Mouse (Mus musculus) heart, embryonic 12.5 days (tissue): ENCODE results near the gene Bcas3. TPM values are rescaled to one million over a fixed set of nuclear protein-coding genes. Genes with fewer than 3 reads are reported as not detected.

Source experiments
- ATAC-seq: fragments of 200-750 bp; cut with Nextera tagmentation; 2 replicates; pipeline ENCODE4 v1.8.0; 2017; ENCODE audit warnings: moderate TSS enrichment, moderate library complexity; ENCODE audit not compliant: insufficient number of reproducible peaks, low FRiP score
- H3K27ac ChIP-seq: fragments of 300-500 bp; sonication (generic); 2 replicates; pipeline ENCODE4 v1.5.1; 2016; ENCODE audit warnings: mild to moderate bottlenecking, moderate library complexity; ENCODE audit not compliant: poor library complexity, severe bottlenecking
- H3K27me3 ChIP-seq: fragments of 300-500 bp; sonication (generic); replicated peaks from 2 replicates; pipeline ENCODE4 v1.6.1; 2016; ENCODE audit warnings: mild to moderate bottlenecking, moderate library complexity
- H3K36me3 ChIP-seq: fragments of 300-500 bp; sonication (generic); 2 replicates; pipeline ENCODE4 v1.6.1; 2016; ENCODE audit warnings: mild to moderate bottlenecking, moderate library complexity
- H3K4me1 ChIP-seq: fragments of 300-500 bp; sonication (generic); replicated peaks from 2 replicates; pipeline ENCODE4 v1.6.1; 2016; ENCODE audit warnings: mild to moderate bottlenecking
- H3K4me2 ChIP-seq: fragments of 300-500 bp; sonication (generic); 2 replicates; pipeline ENCODE4 v1.6.1; 2016; ENCODE audit warnings: mild to moderate bottlenecking, moderate library complexity
- H3K4me3 ChIP-seq: fragments of 300-500 bp; sonication (generic); 2 replicates; pipeline ENCODE4 v1.5.1; 2016; ENCODE audit warnings: mild to moderate bottlenecking
- H3K9ac ChIP-seq: fragments of 300-500 bp; sonication (generic); 2 replicates; pipeline ENCODE4 v1.6.1; 2016; ENCODE audit warnings: mild to moderate bottlenecking, moderate library complexity
- H3K9me3 ChIP-seq: fragments of 300-500 bp; sonication (generic); replicated peaks from 2 replicates; pipeline ENCODE4 v1.6.1; 2016; ENCODE audit warnings: mild to moderate bottlenecking, moderate library complexity
- WGBS: fragments of 180-500 bp; shearing (Covaris S2); methylation state at CpG from one replicate; pipeline ENCODE4 v1.1.7; 2016; 5-methylcytosine and 5-hydroxymethylcytosine counted together
- polyA plus RNA-seq: library from polyadenylated mRNA; unstranded; fragments of >200 nt; fragmentation: Nextera tagmentation; extraction: Ambion mirVana; gene quantifications from 2 replicates; pipeline ENCODE4 v1.2.1, GENCODE M21; 2016

Gene Bcas3
- polyA plus RNA-seq, 1 experiment from 2014 or later, result 16.1 TPM

DNA sequence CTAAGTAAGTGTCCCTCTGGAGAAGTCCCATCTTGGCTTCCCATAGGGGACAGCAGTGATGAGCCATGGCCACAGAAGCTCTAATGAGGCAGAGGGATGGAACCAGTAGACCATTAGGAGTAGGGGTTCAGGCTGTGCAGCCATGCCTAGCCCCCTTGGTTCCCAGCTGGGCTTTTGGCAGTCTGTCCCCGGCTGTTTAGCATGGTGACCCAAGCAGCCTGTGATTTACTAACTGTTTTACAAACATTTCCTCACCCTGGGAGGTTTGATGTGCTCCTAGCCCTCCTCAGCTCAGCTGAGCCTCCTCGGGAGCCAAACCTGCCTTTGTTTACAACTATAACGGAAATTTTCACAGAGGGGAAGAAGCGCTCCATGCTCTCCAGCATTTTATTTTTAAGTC is 322.3 kb downstream of the Bcas3 start:
- ATAC-seq, result no peak
- peaks cover 23% of the 10 kb centered on the region; the same call in 1 of the 2 replicates for H3K27me3 ChIP-seq
- no peak overlapping the region for H3K4me3 ChIP-seq
- H3K36me3 ChIP-seq, result no peaks in the 10 kb centered on the region
- no peak overlapping the region for H3K27ac ChIP-seq
- no peaks in the 10 kb centered on the region for H3K9me3 ChIP-seq
- 47% methylated on average over 4 of the region's 4 CpGs for WGBS
- H3K4me1 ChIP-seq, result peaks cover 5% of the 10 kb centered on the region
- H3K9ac ChIP-seq, result no peak overlapping the region
- H3K4me2 ChIP-seq, result no peak overlapping the region

DNA sequence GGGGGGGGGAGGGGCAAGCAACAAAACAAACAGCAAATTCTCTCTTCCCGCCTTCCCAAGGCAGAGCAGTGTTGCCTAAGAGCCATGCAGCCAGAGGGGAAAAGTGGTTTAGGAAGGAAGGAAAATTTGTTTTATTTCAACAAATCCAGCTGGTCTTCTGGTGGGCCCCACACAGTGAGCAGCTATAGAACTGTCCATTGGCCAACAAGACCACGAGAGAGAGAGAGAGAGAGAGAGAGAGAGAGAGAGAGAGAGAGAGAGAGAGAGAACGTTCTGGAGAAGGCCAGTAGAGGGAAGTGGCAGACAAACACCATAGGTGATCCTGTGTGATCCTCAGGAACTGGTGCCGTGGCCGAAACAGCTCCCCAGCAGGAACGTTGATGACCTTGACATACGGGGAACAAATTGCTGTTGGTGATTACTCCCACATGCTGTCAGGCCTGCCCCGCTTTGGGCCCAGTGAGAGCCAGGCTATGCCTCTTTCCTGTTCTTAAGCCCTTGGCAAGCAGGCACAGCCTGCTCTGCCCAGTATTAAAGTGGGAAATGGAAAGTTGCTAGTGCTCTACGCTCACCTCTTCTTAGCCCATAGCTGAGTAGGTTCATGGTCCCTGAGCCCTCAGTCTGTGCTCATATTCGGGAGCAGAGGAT is 323.5 kb downstream of the Bcas3 start:
- Histone ChIP-seq H3K4me1 (peaks cover 5% of the 10 kb centered on the region), H3K9me3 (no peaks in the 10 kb centered on the region), H3K36me3 (no peaks in the 10 kb centered on the region), H3K4me2 (no peak overlapping the region), H3K4me3 (no peak overlapping the region), H3K27me3 (peaks cover 25% of the 10 kb centered on the region; the same call in 1 of the 2 replicates), H3K9ac (no peak overlapping the region), H3K27ac (no peak overlapping the region)
- ATAC-seq, result no peak
- 43% methylated on average over 10 of the region's 10 CpGs for WGBS

- H3K4me1 ChIP-seq, result peaks cover 5% of the 10 kb centered on the region
- peaks cover 18% of the 10 kb centered on the region; the same call in 1 of the 2 replicates for H3K27me3 ChIP-seq
- H3K4me3 ChIP-seq, result no peak overlapping the region
- H3K27ac ChIP-seq, result no peak overlapping the region
- H3K4me2 ChIP-seq, result no peak overlapping the region
- ATAC-seq, result no peak
- 83% methylated on average over 5 of the region's 5 CpGs for WGBS
- no peak overlapping the region for H3K9ac ChIP-seq
- H3K36me3 ChIP-seq, result no peaks in the 10 kb centered on the region
- no peaks in the 10 kb centered on the region for H3K9me3 ChIP-seq
Measured at GRCm38 (mm10) chr11:85678666-85679065, 325.7 kb downstream of the Bcas3 start.

GRCm38 (mm10) chr11:85681580-85682419 is 328.8 kb downstream of the Bcas3 start:
- H3K9me3 ChIP-seq, result no peaks in the 10 kb centered on the region
- H3K36me3 ChIP-seq, result no peaks in the 10 kb centered on the region
- H3K9ac ChIP-seq, result no peak overlapping the region
- ATAC-seq, result no peak
- 77% methylated on average over 11 of the region's 11 CpGs for WGBS
- H3K4me1 ChIP-seq, result peaks cover 1% of the 10 kb centered on the region; the same call in 1 of the 2 replicates
- no peak overlapping the region for H3K4me3 ChIP-seq
- no peak overlapping the region for H3K27ac ChIP-seq
- no peak overlapping the region for H3K4me2 ChIP-seq
- peaks cover 14% of the 10 kb centered on the region; the same call in 1 of the 2 replicates for H3K27me3 ChIP-seq

DNA sequence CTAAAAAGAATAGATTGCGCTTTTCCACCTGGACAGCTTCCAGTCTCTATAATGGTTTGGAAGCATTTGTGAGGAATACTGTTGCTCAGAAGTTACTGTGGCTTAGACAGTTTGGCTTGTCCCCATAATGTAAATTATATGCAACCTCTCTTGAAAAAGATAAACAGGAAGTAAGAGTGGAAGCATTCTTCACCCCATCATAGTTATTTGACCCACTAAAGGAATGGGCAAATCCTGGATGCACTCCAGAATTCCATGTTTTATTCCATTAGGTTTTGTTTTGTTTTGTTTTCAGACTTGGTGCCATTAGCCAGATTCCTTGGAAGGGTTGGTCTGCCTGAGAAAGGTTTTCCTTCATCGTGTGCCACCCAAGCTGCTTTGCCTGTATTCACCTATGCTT is 332.0 kb downstream of the Bcas3 start:
- WGBS, result 85% methylated on average over 2 of the region's 2 CpGs

GRCm38 (mm10) chr11:85687816-85688439 is 335.0 kb downstream of the Bcas3 start:
- Histone ChIP-seq H3K36me3 (no peaks in the 10 kb centered on the region), H3K9ac (no peak overlapping the region), H3K9me3 (no peaks in the 10 kb centered on the region), H3K27ac (no peak overlapping the region), H3K4me3 (no peak overlapping the region), H3K4me2 (peak overlapping the region; percentile 19; the same call in 1 of the 2 replicates), H3K27me3 (peaks cover 8% of the 10 kb centered on the region; the same call in 1 of the 2 replicates), H3K4me1 (peaks cover 22% of the 10 kb centered on the region)
- ATAC-seq, result no peak
- WGBS, result 11% methylated on average over 8 of the region's 8 CpGs

More for the DNA sequence above, 332.0 kb downstream of the Bcas3 start:
- H3K27ac ChIP-seq, result no peak overlapping the region
- no peak overlapping the region for H3K9ac ChIP-seq
- no peaks in the 10 kb centered on the region for H3K9me3 ChIP-seq
- no peaks in the 10 kb centered on the region for H3K36me3 ChIP-seq
- no peak for ATAC-seq
- no peak overlapping the region for H3K4me3 ChIP-seq
- peaks cover 10% of the 10 kb centered on the region; the same call in 1 of the 2 replicates for H3K27me3 ChIP-seq
- no peak overlapping the region for H3K4me2 ChIP-seq
- peaks cover 16% of the 10 kb centered on the region for H3K4me1 ChIP-seq

DNA sequence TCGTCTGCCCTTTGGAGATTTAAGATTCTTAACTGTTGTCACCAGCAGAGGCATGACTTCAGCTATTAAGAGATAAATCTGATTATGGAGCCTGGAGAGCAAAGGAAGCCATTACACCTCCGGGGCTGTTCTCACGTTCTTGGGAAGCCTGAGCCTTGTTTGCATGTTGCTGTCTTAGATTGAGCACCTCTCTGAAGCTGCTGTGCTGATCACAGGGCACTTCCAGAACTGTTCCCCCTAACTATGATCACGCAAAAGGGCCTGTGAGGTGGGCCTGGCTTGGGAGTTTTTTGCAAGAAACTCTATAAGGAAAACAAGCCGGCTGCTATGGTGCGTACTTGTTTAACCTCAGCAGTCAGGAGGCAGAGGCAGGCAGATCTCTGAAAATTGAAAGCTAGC is 335.5 kb downstream of the Bcas3 start:
- 47% methylated on average over 6 of the region's 6 CpGs for WGBS
- Histone ChIP-seq H3K27ac (no peak overlapping the region), H3K4me1 (peaks cover 22% of the 10 kb centered on the region), H3K9ac (no peak overlapping the region), H3K9me3 (no peaks in the 10 kb centered on the region), H3K27me3 (peaks cover 8% of the 10 kb centered on the region; the same call in 1 of the 2 replicates), H3K4me2 (no peak overlapping the region), H3K36me3 (no peaks in the 10 kb centered on the region), H3K4me3 (no peak overlapping the region)
- no peak for ATAC-seq

DNA sequence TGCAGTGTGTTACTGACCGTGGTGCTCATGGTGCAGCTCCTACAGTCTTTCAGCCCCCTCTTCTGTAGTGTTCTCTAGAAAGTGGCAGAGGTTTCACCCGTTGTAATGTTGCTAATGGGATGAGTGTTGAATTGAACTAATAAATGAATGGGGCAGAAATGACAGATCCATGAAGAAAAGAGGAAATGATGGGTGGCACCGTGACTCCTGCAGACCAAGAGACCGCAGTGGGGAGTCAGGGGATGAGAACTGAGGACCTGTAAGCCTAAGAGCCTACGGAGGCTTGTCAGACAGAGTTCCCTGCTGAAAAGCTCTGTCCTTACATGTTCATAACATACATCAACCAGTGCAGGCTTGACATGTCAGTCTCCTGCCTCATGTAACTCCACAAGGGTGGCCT is 336.3 kb downstream of the Bcas3 start:
- WGBS, result 84% methylated on average over 5 of the region's 5 CpGs
- peaks cover 8% of the 10 kb centered on the region; the same call in 1 of the 2 replicates for H3K27me3 ChIP-seq
- no peak overlapping the region for H3K27ac ChIP-seq
- H3K4me3 ChIP-seq, result no peak overlapping the region
- no peak overlapping the region for H3K4me2 ChIP-seq
- H3K9me3 ChIP-seq, result no peaks in the 10 kb centered on the region
- H3K4me1 ChIP-seq, result peaks cover 22% of the 10 kb centered on the region
- no peaks in the 10 kb centered on the region for H3K36me3 ChIP-seq
- no peak overlapping the region for H3K9ac ChIP-seq
- no peak for ATAC-seq

GRCm38 (mm10) chr11:85691285-85691684 is 338.3 kb downstream of the Bcas3 start:
- Histone ChIP-seq H3K36me3 (no peaks in the 10 kb centered on the region), H3K27me3 (peaks cover 8% of the 10 kb centered on the region; the same call in 1 of the 2 replicates), H3K27ac (no peak overlapping the region), H3K9ac (no peak overlapping the region), H3K4me3 (no peak overlapping the region), H3K4me1 (peaks cover 35% of the 10 kb centered on the region), H3K4me2 (no peak overlapping the region), H3K9me3 (no peaks in the 10 kb centered on the region)
- WGBS, result 63% methylated on average over 5 of the region's 5 CpGs
- no peak for ATAC-seq

GRCm38 (mm10) chr11:85695614-85696263 is 342.8 kb downstream of the Bcas3 start:
- Histone ChIP-seq H3K36me3 (no peaks in the 10 kb centered on the region), H3K9me3 (no peaks in the 10 kb centered on the region), H3K27ac (no peak overlapping the region), H3K9ac (no peak overlapping the region), H3K4me1 (peaks cover 41% of the 10 kb centered on the region), H3K27me3 (no peaks in the 10 kb centered on the region), H3K4me3 (no peak overlapping the region), H3K4me2 (peak overlapping the region; percentile 32)
- ATAC-seq, result no peak
- 43% methylated on average over 16 of the region's 16 CpGs for WGBS
